Mouse (Mus musculus) lung, postnatal 0 days (tissue): ENCODE measurements around the gene Tmem156.

ENCODE experiments used
- CTCF ChIP-seq: IDR thresholded peaks from 2 replicates; pipeline ENCODE4 v1.5.1; 2016; ENCODE audit warnings: antibody characterized with exemption, mild to moderate bottlenecking
- EP300 ChIP-seq: IDR thresholded peaks from 2 replicates; pipeline ENCODE4 v1.6.1; 2016; ENCODE audit warnings: antibody characterized with exemption, mild to moderate bottlenecking, control low read depth

GRCm38 (mm10) chr5:65063266-65063665 is 28.7 kb downstream of the Tmem156 start:
- TF ChIP-seq CTCF = no peak
- TF ChIP-seq EP300 = no peak
